ENCODE assay signal across 12 mouse cellular contexts in genomic region chr10:90729527-90729926, GRCm38 (mm10).
A peak's percentile ranks its signal among the peaks of the same experiment; 100 is the strongest.
DNase-seq lines count a peak whose midpoint lies in the region; ATAC-seq and TF ChIP-seq lines count a peak whose summit lies in the region.
"Had no signal": no experiment of that assay in that cellular context is flagged by ENCODE, and none has a peak within 500 bp of the region (broad histone marks: within the 10 kb centered on the region; RNA-seq: fewer than 3 reads in every experiment).

No protein-coding gene starts in this region.

- no peak overlapping the region for H3K27ac ChIP-seq in embryonic facial prominence, embryonic 13.5 days
- H3K27ac ChIP-seq in embryonic facial prominence, embryonic 10.5 days (replicated peaks), result no peak overlapping the region
- no peak overlapping the region for H3K27ac ChIP-seq in midbrain, embryonic 12.5 days (replicated peaks)
- H3K27ac ChIP-seq in midbrain, embryonic 10.5 days (replicated peaks), result no peak overlapping the region
- H3K27ac ChIP-seq in embryonic facial prominence, embryonic 14.5 days (replicated peaks; ENCODE audit: low read depth, low read length), result no peak overlapping the region
- H3K27ac ChIP-seq in olfactory bulb, adult 2 months (ENCODE audit: insufficient read depth, low read depth, low read length), result peak overlapping the region; percentile 40; the same call in 1 of the 2 replicates
- H3K27ac ChIP-seq: kidney, postnatal 0 days; limb, embryonic 13.5 days had no signal

- H3K9ac ChIP-seq in embryonic facial prominence, embryonic 13.5 days, result no peak overlapping the region
- no peak overlapping the region for H3K9ac ChIP-seq in midbrain, embryonic 12.5 days (replicated peaks)
- no peak overlapping the region for H3K9ac ChIP-seq in embryonic facial prominence, embryonic 14.5 days (ENCODE audit: low read depth, low read length)
- H3K9ac ChIP-seq: heart, embryonic 12.5 days; limb, embryonic 13.5 days had no signal

- peaks cover 8% of the 10 kb centered on the region; the same call in 1 of the 2 replicates for H3K4me1 ChIP-seq in embryonic facial prominence, embryonic 13.5 days
- H3K4me1 ChIP-seq in embryonic facial prominence, embryonic 10.5 days, result peaks cover 11% of the 10 kb centered on the region
- H3K4me1 ChIP-seq in midbrain, embryonic 12.5 days, result no peaks in the 10 kb centered on the region
- peaks cover 10% of the 10 kb centered on the region; the same call in 1 of the 2 replicates for H3K4me1 ChIP-seq in midbrain, embryonic 10.5 days
- peaks cover 3% of the 10 kb centered on the region; the same call in 1 of the 2 replicates for H3K4me1 ChIP-seq in embryonic facial prominence, embryonic 14.5 days (ENCODE audit: control insufficient read depth, insufficient read depth, low read length)
- peaks cover 9% of the 10 kb centered on the region for H3K4me1 ChIP-seq in olfactory bulb, adult 2 months (ENCODE audit: control insufficient read depth, insufficient read depth, low read length)

- H3K27me3 ChIP-seq in embryonic facial prominence, embryonic 13.5 days, result peaks cover 18% of the 10 kb centered on the region
- peaks cover 13% of the 10 kb centered on the region for H3K27me3 ChIP-seq in embryonic facial prominence, embryonic 10.5 days (replicated peaks; ENCODE audit: low read depth, poor library complexity, severe bottlenecking)
- peaks cover 11% of the 10 kb centered on the region for H3K27me3 ChIP-seq in midbrain, embryonic 12.5 days
- H3K27me3 ChIP-seq in midbrain, embryonic 10.5 days (ENCODE audit: low read depth, poor library complexity, severe bottlenecking), result peaks cover 16% of the 10 kb centered on the region
- H3K27me3 ChIP-seq in embryonic facial prominence, embryonic 14.5 days (replicated peaks; ENCODE audit: control insufficient read depth, insufficient read depth, low read length), result no peaks in the 10 kb centered on the region

- TF ChIP-seq CTCF in olfactory bulb, adult 2 months (IDR thresholded peaks at IDR 0.05; ENCODE audit: insufficient read depth, low read depth, low read length), result no peak

- ATAC-seq in embryonic facial prominence, embryonic 13.5 days (ENCODE audit: insufficient number of reproducible peaks, insufficient read depth, low FRiP score, low TSS enrichment, low read depth), result no peak
- ATAC-seq in midbrain, embryonic 12.5 days (ENCODE audit: low FRiP score, low read depth), result no peak
- ATAC-seq in embryonic facial prominence, embryonic 14.5 days (ENCODE audit: low read depth), result no peak

- TF ChIP-seq POLR2A in olfactory bulb, adult 2 months (IDR thresholded peaks at IDR 0.05; ENCODE audit: insufficient read depth, low read depth, low read length), result no peak

- no peaks in the 10 kb centered on the region for H3K36me3 ChIP-seq in embryonic facial prominence, embryonic 13.5 days
- no peaks in the 10 kb centered on the region for H3K36me3 ChIP-seq in embryonic facial prominence, embryonic 10.5 days (replicated peaks)
- no peaks in the 10 kb centered on the region for H3K36me3 ChIP-seq in midbrain, embryonic 12.5 days
- H3K36me3 ChIP-seq in midbrain, embryonic 10.5 days, result no peaks in the 10 kb centered on the region
- H3K36me3 ChIP-seq in embryonic facial prominence, embryonic 14.5 days (ENCODE audit: control insufficient read depth, insufficient read depth, low read length), result no peaks in the 10 kb centered on the region
- H3K36me3 ChIP-seq: heart, embryonic 12.5 days; limb, embryonic 13.5 days had no signal

- WGBS in embryonic facial prominence, embryonic 13.5 days, result 48% methylated on average over 10 of the region's 10 CpGs
- WGBS in embryonic facial prominence, embryonic 10.5 days, result 55% methylated on average over 10 of the region's 10 CpGs
- 45% methylated on average over 10 of the region's 10 CpGs for WGBS in midbrain, embryonic 12.5 days
- 58% methylated on average over 10 of the region's 10 CpGs for WGBS in midbrain, embryonic 10.5 days
- 45% methylated on average over 10 of the region's 10 CpGs for WGBS in embryonic facial prominence, embryonic 14.5 days
- WGBS in olfactory bulb, adult 2 months, result 34% methylated on average over 10 of the region's 10 CpGs

- DNase-seq in embryonic facial prominence, embryonic 10.5 days (ENCODE audit: low spot score), result no peak
- DNase-seq in midbrain, embryonic 10.5 days (ENCODE audit: low spot score), result no peak
- DNase-seq in embryonic facial prominence, embryonic 14.5 days (ENCODE audit: low spot score), result peak; percentile 41
- DNase-seq in spleen, postnatal 10 days (ENCODE audit: low spot score in 2 of 2), result no peak
- DNase-seq in adrenal gland, postnatal 4 days (ENCODE audit: low spot score in 2 of 2), result no peak
- DNase-seq: adrenal gland, adult 8-10 months had no signal

- H3K4me2 ChIP-seq in embryonic facial prominence, embryonic 13.5 days, result peak overlapping the region; percentile 62; the same call in 1 of the 2 replicates
- peak overlapping the region; percentile 53; the same call in 1 of the 2 replicates for H3K4me2 ChIP-seq in midbrain, embryonic 12.5 days (replicated peaks)
- H3K4me2 ChIP-seq in embryonic facial prominence, embryonic 14.5 days (ENCODE audit: low read depth, low read length), result no peak overlapping the region

- no peaks in the 10 kb centered on the region for H3K9me3 ChIP-seq in embryonic facial prominence, embryonic 13.5 days
- H3K9me3 ChIP-seq in embryonic facial prominence, embryonic 10.5 days, result no peaks in the 10 kb centered on the region
- H3K9me3 ChIP-seq in midbrain, embryonic 12.5 days, result no peaks in the 10 kb centered on the region
- no peaks in the 10 kb centered on the region for H3K9me3 ChIP-seq in midbrain, embryonic 10.5 days (replicated peaks)
- no peaks in the 10 kb centered on the region for H3K9me3 ChIP-seq in embryonic facial prominence, embryonic 14.5 days (ENCODE audit: control insufficient read depth, low read length)
- H3K9me3 ChIP-seq: heart, embryonic 12.5 days; limb, embryonic 13.5 days had no signal

- no peak overlapping the region for H3K4me3 ChIP-seq in embryonic facial prominence, embryonic 13.5 days
- H3K4me3 ChIP-seq in embryonic facial prominence, embryonic 10.5 days, result no peak overlapping the region
- H3K4me3 ChIP-seq in midbrain, embryonic 12.5 days, result no peak overlapping the region
- no peak overlapping the region for H3K4me3 ChIP-seq in midbrain, embryonic 10.5 days
- no peak overlapping the region for H3K4me3 ChIP-seq in embryonic facial prominence, embryonic 14.5 days (ENCODE audit: low read depth, low read length)
- no peak overlapping the region for H3K4me3 ChIP-seq in olfactory bulb, adult 2 months (ENCODE audit: insufficient read depth, low read depth, low read length)
- H3K4me3 ChIP-seq: heart, embryonic 12.5 days; limb, embryonic 13.5 days had no signal
